ENCODE assay signal across 26 mouse cellular contexts in the genomic region with DNA sequence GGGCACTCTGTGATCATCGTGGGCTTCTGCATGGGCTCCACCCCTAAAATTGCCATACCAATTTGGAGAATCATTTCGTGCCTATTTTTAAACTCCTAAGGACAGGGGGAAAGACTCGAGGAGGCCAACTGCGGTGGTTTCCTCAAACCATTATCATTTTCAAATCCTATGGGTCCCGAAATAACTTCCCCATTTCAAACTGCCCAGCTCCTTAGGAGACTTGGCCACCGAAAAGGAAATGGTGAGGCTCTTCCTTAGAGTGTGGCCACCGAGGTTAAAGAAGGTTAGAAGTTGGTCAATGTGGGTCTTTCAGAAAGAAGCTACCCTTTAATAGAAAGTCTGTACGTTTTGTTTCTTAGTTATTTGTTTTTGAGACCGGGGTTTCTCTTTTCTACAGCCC.
DNase-seq lines count a peak whose midpoint lies in the region; ATAC-seq lines count a peak whose summit lies in the region.
"Had no signal": no experiment of that assay in that cellular context is flagged by ENCODE, and none has a peak within 500 bp of the region (broad histone marks: within the 10 kb centered on the region; RNA-seq: fewer than 3 reads in every experiment).

No protein-coding gene starts in this region.

- no peak overlapping the region for H3K9ac ChIP-seq in heart, embryonic 12.5 days
- H3K9ac ChIP-seq: embryonic facial prominence, embryonic 13.5 days; forebrain, embryonic 15.5 days; hindbrain, embryonic 13.5 days; liver, embryonic 14.5 days; lung, embryonic 15.5 days; stomach, embryonic 15.5 days had no signal

- no peaks in the 10 kb centered on the region for H3K9me3 ChIP-seq in heart, embryonic 12.5 days (replicated peaks)
- H3K9me3 ChIP-seq: embryonic facial prominence, embryonic 13.5 days; forebrain, embryonic 15.5 days; hindbrain, embryonic 13.5 days; lung, embryonic 15.5 days; stomach, embryonic 15.5 days had no signal

- H3K27me3 ChIP-seq in heart, embryonic 12.5 days (replicated peaks): no peaks in the 10 kb centered on the region
- H3K27me3 ChIP-seq: embryonic facial prominence, embryonic 13.5 days; forebrain, embryonic 15.5 days; hindbrain, embryonic 13.5 days; lung, embryonic 15.5 days; stomach, embryonic 15.5 days had no signal

- no peak for ATAC-seq in heart, embryonic 12.5 days (ENCODE audit: insufficient number of reproducible peaks, low FRiP score)
- peak; percentile 66 for ATAC-seq in megakaryocyte, adult 5-6 weeks (ENCODE audit: poor library complexity, severe bottlenecking)
- ATAC-seq: CD4-positive, CD25-positive, alpha-beta regulatory T cell, adult 4 months; forebrain, embryonic 15.5 days; inflammation-experienced regulatory T-cells, adult 6 months had no signal

- H3K4me2 ChIP-seq in heart, embryonic 12.5 days: no peak overlapping the region
- H3K4me2 ChIP-seq: embryonic facial prominence, embryonic 13.5 days; forebrain, embryonic 15.5 days; hindbrain, embryonic 13.5 days; lung, embryonic 15.5 days; midbrain, embryonic 11.5 days; stomach, embryonic 15.5 days had no signal

- peaks cover 38% of the 10 kb centered on the region for H3K4me1 ChIP-seq in heart, embryonic 12.5 days (replicated peaks)
- H3K4me1 ChIP-seq: lung, embryonic 15.5 days; stomach, embryonic 15.5 days had no signal

- H3K36me3 ChIP-seq in heart, embryonic 12.5 days: 0 out of 2 replicates have a peak, but pooled peaks cover 3% of the 10 kb centered on the region
- H3K36me3 ChIP-seq: embryonic facial prominence, embryonic 13.5 days; lung, embryonic 15.5 days; stomach, embryonic 15.5 days had no signal

- 56% methylated on average over 9 of the region's 9 CpGs for WGBS in heart, embryonic 12.5 days

- H3K4me3 ChIP-seq in heart, embryonic 12.5 days: no peak overlapping the region
- H3K4me3 ChIP-seq: embryonic facial prominence, embryonic 13.5 days; forebrain, embryonic 15.5 days; heart, adult 2 months; hindbrain, embryonic 13.5 days; lung, embryonic 15.5 days; stomach, embryonic 15.5 days had no signal

- DNase-seq in heart, adult 11 months: peak; percentile 40
- DNase-seq in 416B (ENCODE audit: low read depth) (peak; percentile 85), MEL-GATA-1-ER (ENCODE audit: extremely low read depth, low read depth) (peak; percentile 22)
- no peak for DNase-seq in embryo, embryonic 9.5 days (ENCODE audit: extremely low spot score)
- no peak for DNase-seq in adrenal gland, adult (ENCODE audit: inconsistent age in 2 of 2, low spot score in 1 of 2)
- DNase-seq: adrenal gland, postnatal 25 days; cerebellum, adult 9-11 months; gastrocnemius, postnatal 10 days; heart, adult 2 months; heart, postnatal 10 days; kidney, adult 18-20 months; layer of hippocampus, adult 9-11 months; lung, postnatal 36 days; right cerebral cortex, adult 18-20 months; thymus, postnatal 4 days had no signal

- H3K27ac ChIP-seq in heart, embryonic 12.5 days (ENCODE audit: poor library complexity, severe bottlenecking): no peak overlapping the region
- H3K27ac ChIP-seq: embryonic facial prominence, embryonic 13.5 days; forebrain, embryonic 15.5 days; heart, adult 2 months; hindbrain, embryonic 13.5 days; liver, embryonic 14.5 days; lung, embryonic 15.5 days; stomach, embryonic 15.5 days had no signal

Comparison
In these comparisons a context has a peak if more than half of its experiments do, and no peak if none do; other contexts are left out.
1. DNase-seq: peak in heart, adult 11 months (single experiment), 416B (single experiment) and MEL-GATA-1-ER (single experiment); none in embryo, embryonic 9.5 days (single experiment) and adrenal gland, adult (0 of 2).